Mouse (Mus musculus): Measurements from ENCODE around the gene Olfr90. TPM values are rescaled to one million over a fixed set of nuclear protein-coding genes. Genes with fewer than 3 reads are reported as not detected.
A peak's percentile ranks its signal among the peaks of the same experiment; 100 is the strongest.

The Olfr90 gene
- polyA plus RNA-seq, 1 experiment from 2014 or later = 0.08 TPM

GRCm38 (mm10) chr17:37075766-37076165 is 12.5 kb downstream of the Olfr90 start:
- H3K4me1 ChIP-seq (replicated peaks) = peaks cover 15% of the 10 kb centered on the region
- H3K27me3 ChIP-seq = no peaks in the 10 kb centered on the region
- no peak overlapping the region for H3K9ac ChIP-seq
- no peak overlapping the region for H3K27ac ChIP-seq (replicated peaks)
- H3K36me3 ChIP-seq = peaks cover 53% of the 10 kb centered on the region
- H3K4me3 ChIP-seq = no peak overlapping the region
- ATAC-seq (ENCODE audit: low FRiP score, low read depth) = no peak
- WGBS = 94% methylated on average over 2 of the region's 2 CpGs
- no peaks in the 10 kb centered on the region for H3K9me3 ChIP-seq
- no peak overlapping the region for H3K4me2 ChIP-seq

DNA sequence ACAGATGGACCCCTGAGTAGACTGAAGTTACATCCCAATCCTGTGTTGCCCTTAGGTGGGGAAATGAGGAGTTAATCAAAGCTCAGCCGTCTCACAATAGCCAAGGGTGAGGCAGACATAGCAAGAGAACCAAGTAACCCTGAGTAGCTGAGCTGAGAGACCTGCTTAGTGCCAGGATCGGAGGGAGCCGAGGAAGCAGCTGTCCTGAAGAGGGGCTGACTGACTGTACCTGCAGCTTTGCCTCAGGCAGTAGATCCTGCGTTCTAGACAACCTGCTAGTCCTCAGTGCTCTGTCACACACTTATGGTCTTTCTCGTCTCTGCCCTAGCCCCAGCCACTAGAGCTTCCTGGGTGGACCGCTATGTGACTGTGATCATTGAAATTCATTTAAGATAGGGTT is 13.1 kb downstream of the Olfr90 start:
- Histone ChIP-seq H3K9me3 (no peaks in the 10 kb centered on the region), H3K27ac (replicated peaks) (no peak overlapping the region), H3K4me1 (replicated peaks) (peaks cover 15% of the 10 kb centered on the region), H3K27me3 (no peaks in the 10 kb centered on the region), H3K36me3 (peaks cover 59% of the 10 kb centered on the region), H3K4me3 (no peak overlapping the region), H3K4me2 (no peak overlapping the region), H3K9ac (no peak overlapping the region)
- ATAC-seq (ENCODE audit: low FRiP score, low read depth) = no peak
- WGBS = 91% methylated on average over 6 of the region's 6 CpGs

DNA sequence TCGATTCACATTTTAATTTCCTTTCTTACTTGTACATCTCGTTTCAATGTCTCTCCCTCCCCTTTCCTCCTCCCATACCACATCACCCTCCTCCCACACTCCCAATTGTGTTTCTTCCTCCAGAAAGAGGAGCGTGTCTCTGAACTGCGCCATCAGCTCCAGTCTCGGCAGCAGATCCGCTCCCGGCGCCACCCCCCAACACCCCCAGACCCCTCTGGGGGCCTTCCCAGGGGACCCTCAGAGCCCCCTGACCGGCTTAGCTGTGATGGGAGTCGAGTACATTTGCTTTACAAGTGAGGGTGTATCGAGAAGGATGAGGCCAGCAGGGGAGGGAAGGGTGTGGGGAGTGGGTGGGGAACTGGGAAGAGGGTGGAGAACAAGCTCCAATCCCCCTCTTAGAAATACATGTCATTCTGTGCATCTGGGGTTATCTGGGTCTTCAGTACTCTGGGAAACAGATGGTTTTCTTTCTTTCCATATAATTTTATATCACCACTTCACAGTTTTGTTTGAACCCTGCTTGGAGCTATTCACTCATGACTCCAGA is 15.5 kb downstream of the Olfr90 start:
- Histone ChIP-seq H3K27ac (replicated peaks) (peak overlapping the region; percentile 54; the same call in 1 of the 2 replicates), H3K4me1 (replicated peaks) (0 out of 2 replicates have a peak, but pooled peaks cover 4% of the 10 kb centered on the region), H3K36me3 (peaks cover 83% of the 10 kb centered on the region), H3K9me3 (no peaks in the 10 kb centered on the region), H3K4me3 (no peak overlapping the region), H3K9ac (no peak overlapping the region), H3K27me3 (no peaks in the 10 kb centered on the region), H3K4me2 (peak overlapping the region; percentile 13; the same call in 1 of the 2 replicates)
- no peak; the same call in 1 of the 2 replicates for ATAC-seq (ENCODE audit: low FRiP score, low read depth)
- 29% methylated on average over 11 of the region's 11 CpGs for WGBS

GRCm38 (mm10) chr17:37072080-37072729 is 16.1 kb downstream of the Olfr90 start:
- H3K9me3 ChIP-seq = no peaks in the 10 kb centered on the region
- H3K27me3 ChIP-seq = no peaks in the 10 kb centered on the region
- no peak overlapping the region for H3K4me2 ChIP-seq
- H3K4me3 ChIP-seq = no peak overlapping the region
- no peak overlapping the region for H3K9ac ChIP-seq
- H3K36me3 ChIP-seq = peaks cover 89% of the 10 kb centered on the region
- 0 out of 2 replicates have a peak, but pooled peaks cover 4% of the 10 kb centered on the region for H3K4me1 ChIP-seq (replicated peaks)
- 47% methylated on average over 12 of the region's 12 CpGs for WGBS
- peak overlapping the region; percentile 36; the same call in 1 of the 2 replicates for H3K27ac ChIP-seq (replicated peaks)
- peak; percentile 40; the same call in 1 of the 2 replicates for ATAC-seq (ENCODE audit: low FRiP score, low read depth)

DNA sequence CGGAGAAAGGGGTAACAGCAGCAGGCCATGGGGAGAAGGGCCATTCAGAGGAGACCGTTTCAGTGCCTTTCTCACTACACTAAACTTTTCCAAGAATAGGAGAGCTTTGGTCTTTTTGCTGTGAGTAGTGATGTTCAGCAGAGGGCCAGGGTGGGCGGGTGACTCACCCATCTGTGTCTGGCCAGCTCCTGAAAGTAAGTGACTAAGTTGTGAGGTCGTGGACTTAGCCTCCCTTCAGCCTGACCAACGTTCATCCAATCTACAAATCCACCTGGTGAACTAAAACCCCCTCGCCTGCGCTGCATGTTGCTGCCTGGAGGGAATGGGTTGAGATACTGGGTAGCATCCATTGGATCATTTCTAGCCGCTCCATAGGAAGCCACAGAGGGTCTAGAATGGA is 18.2 kb downstream of the Olfr90 start:
- Histone ChIP-seq H3K4me3 (no peak overlapping the region), H3K27me3 (no peaks in the 10 kb centered on the region), H3K36me3 (peaks cover 95% of the 10 kb centered on the region), H3K4me2 (no peak overlapping the region), H3K9ac (no peak overlapping the region), H3K27ac (replicated peaks) (no peak overlapping the region), H3K4me1 (replicated peaks) (0 out of 2 replicates have a peak, but pooled peaks cover 4% of the 10 kb centered on the region), H3K9me3 (no peaks in the 10 kb centered on the region)
- ATAC-seq (ENCODE audit: low FRiP score, low read depth) = no peak
- 89% methylated on average over 8 of the region's 8 CpGs for WGBS

GRCm38 (mm10) chr17:37067861-37068260 is 20.4 kb downstream of the Olfr90 start:
- Histone ChIP-seq H3K4me2 (no peak overlapping the region), H3K36me3 (peaks cover 100% of the 10 kb centered on the region), H3K4me3 (no peak overlapping the region), H3K27ac (replicated peaks) (0 out of 2 replicates have a peak overlapping the region, but pooled peaks have one; percentile 30), H3K9me3 (no peaks in the 10 kb centered on the region), H3K9ac (no peak overlapping the region), H3K4me1 (replicated peaks) (0 out of 2 replicates have a peak, but pooled peaks cover 4% of the 10 kb centered on the region), H3K27me3 (no peaks in the 10 kb centered on the region)
- WGBS = 80% methylated on average over 1 of the region's 1 CpGs
- ATAC-seq (ENCODE audit: low FRiP score, low read depth) = peak; percentile 35

- 97% methylated on average over 2 of the region's 2 CpGs for WGBS
- Histone ChIP-seq H3K9ac (no peak overlapping the region), H3K27me3 (no peaks in the 10 kb centered on the region), H3K36me3 (peaks cover 99% of the 10 kb centered on the region), H3K4me2 (no peak overlapping the region), H3K4me3 (no peak overlapping the region), H3K27ac (replicated peaks) (no peak overlapping the region), H3K9me3 (no peaks in the 10 kb centered on the region), H3K4me1 (replicated peaks) (no peaks in the 10 kb centered on the region)
- ATAC-seq (ENCODE audit: low FRiP score, low read depth) = no peak
These were observed 22.3 kb downstream of the Olfr90 start for GRCm38 (mm10) chr17:37065993-37066392.

DNA sequence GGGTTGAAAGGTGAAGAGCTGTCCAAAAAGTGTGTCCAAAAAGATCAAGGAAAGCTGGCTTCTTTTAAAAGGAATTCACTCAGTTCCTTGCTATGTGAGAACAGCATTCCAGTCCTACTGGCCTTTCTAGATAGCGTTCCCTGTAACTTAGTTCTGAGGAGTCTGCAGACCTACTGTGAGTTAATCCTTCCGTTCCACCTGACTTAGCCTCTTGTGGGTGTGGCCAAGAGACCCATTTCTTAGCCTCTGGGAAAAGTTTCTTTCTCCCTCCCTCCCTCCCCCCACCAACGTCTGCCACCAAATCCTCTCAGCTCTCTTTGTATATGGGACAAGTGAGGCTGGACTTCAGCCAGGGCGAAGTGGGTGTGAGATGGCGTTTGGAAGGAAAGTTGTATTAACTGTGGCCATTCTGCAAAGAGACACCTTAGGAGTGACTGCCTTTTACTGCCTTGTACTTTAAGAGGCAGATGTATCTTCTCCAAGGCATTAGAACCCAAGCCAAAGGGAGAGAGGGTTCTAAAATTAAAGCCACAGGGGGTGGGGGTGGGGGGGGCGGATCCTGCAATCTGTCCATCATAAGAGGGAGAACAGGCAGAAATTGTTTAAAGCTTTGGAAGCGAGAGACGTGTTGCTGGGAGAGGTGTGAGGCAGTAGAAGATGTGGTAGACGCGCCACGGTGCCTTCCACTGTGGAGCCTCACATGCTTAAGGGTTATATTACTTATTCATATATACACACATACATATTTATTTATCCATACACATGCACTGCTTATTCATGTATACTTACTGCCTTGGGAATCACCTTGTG is 24.4 kb downstream of the Olfr90 start:
- H3K4me1 ChIP-seq (replicated peaks) = no peaks in the 10 kb centered on the region
- H3K9ac ChIP-seq = no peak overlapping the region
- H3K36me3 ChIP-seq = peaks cover 89% of the 10 kb centered on the region
- WGBS = 76% methylated on average over 11 of the region's 11 CpGs
- no peaks in the 10 kb centered on the region for H3K27me3 ChIP-seq
- no peak overlapping the region for H3K4me2 ChIP-seq
- H3K9me3 ChIP-seq = no peaks in the 10 kb centered on the region
- H3K4me3 ChIP-seq = no peak overlapping the region
- ATAC-seq (ENCODE audit: low FRiP score, low read depth) = no peak
- no peak overlapping the region for H3K27ac ChIP-seq (replicated peaks)

DNA sequence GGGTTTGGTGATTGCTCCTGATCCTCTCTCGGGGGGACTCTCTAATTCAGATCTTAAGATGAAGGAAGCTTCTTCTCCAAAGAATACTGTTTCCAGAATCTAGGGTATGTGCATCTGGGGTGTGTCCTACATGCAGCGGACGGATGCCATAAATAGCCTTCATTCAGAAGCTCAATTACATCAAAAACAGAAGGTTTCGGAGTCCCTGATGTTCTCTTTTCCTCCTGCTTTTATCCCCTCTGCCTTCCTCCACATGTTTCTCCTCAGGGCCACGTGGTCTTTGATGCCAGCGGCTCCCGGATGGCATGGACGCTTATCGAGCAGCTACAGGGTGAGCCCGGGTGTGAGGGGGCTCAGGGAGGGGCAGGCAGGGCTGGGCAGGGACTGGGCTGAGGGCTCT is 25.2 kb downstream of the Olfr90 start:
- H3K4me1 ChIP-seq (replicated peaks) = no peaks in the 10 kb centered on the region
- no peaks in the 10 kb centered on the region for H3K27me3 ChIP-seq
- ATAC-seq (ENCODE audit: low FRiP score, low read depth) = no peak
- H3K36me3 ChIP-seq = peaks cover 89% of the 10 kb centered on the region
- H3K9me3 ChIP-seq = no peaks in the 10 kb centered on the region
- no peak overlapping the region for H3K4me2 ChIP-seq
- H3K4me3 ChIP-seq = no peak overlapping the region
- no peak overlapping the region for H3K27ac ChIP-seq (replicated peaks)
- no peak overlapping the region for H3K9ac ChIP-seq
- 75% methylated on average over 10 of the region's 10 CpGs for WGBS

DNA sequence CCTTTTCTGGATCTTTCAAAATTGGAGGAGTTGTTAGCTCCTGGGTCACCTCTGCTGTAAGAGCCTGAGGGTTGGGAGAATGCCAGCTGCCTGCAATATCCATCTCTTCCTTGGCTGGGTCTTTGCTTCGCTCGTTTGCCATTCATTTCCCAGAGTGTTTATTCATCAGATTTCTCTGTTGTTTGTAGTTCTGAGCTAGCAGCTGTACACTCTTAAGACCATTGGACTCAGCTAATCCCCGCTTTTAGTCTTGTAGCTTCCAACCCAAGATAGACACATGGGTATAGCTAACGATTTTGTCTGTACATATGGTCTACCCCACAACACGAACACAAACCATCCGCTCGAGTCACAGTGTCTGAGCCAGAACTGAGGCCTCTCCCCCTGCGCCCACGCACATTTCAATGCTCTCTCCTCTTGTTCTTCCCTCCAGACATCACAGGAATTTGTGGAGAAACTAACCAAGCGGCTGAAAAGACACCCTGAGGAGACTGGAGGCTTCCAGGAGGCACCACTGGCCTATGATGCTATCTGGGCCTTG is 26.1 kb downstream of the Olfr90 start:
- WGBS = 82% methylated on average over 10 of the region's 10 CpGs
- Histone ChIP-seq H3K4me3 (no peak overlapping the region), H3K36me3 (peaks cover 82% of the 10 kb centered on the region), H3K27ac (replicated peaks) (no peak overlapping the region), H3K27me3 (no peaks in the 10 kb centered on the region), H3K4me1 (replicated peaks) (no peaks in the 10 kb centered on the region), H3K9me3 (no peaks in the 10 kb centered on the region), H3K9ac (no peak overlapping the region), H3K4me2 (no peak overlapping the region)
- no peak for ATAC-seq (ENCODE audit: low FRiP score, low read depth)

DNA sequence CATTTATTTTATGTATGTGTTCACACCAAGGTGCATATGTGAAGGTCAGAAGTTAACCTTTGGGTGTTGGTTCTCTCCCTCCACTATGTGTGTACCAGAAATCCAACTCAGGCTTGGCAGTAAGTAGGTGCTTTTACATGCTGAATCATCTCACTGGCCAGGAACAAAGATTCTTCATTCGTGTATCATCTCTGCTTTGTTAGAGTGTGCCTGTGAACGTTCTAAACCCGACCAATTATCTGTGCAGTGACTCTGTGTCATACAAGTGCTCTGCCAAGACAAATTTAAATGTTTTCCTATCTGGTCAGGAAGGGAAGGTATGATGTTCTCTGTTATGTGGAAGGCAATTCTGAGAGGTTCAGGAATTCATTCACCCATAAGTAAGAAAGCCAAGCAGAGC is 26.9 kb downstream of the Olfr90 start:
- Histone ChIP-seq H3K4me2 (no peak overlapping the region), H3K9me3 (no peaks in the 10 kb centered on the region), H3K9ac (no peak overlapping the region), H3K27ac (replicated peaks) (no peak overlapping the region), H3K27me3 (no peaks in the 10 kb centered on the region), H3K4me1 (replicated peaks) (peaks cover 5% of the 10 kb centered on the region; the same call in 1 of the 2 replicates), H3K4me3 (no peak overlapping the region), H3K36me3 (peaks cover 80% of the 10 kb centered on the region)
- no peak for ATAC-seq (ENCODE audit: low FRiP score, low read depth)
- 77% methylated on average over 3 of the region's 3 CpGs for WGBS

- ATAC-seq (ENCODE audit: low FRiP score, low read depth) = no peak
- H3K4me3 ChIP-seq = no peak overlapping the region
- H3K4me2 ChIP-seq = no peak overlapping the region
- peaks cover 18% of the 10 kb centered on the region for H3K4me1 ChIP-seq (replicated peaks)
- no peaks in the 10 kb centered on the region for H3K9me3 ChIP-seq
- WGBS = 63% methylated on average over 6 of the region's 6 CpGs
- H3K27me3 ChIP-seq = no peaks in the 10 kb centered on the region
- H3K9ac ChIP-seq = no peak overlapping the region; the same call in 1 of the 2 replicates
- H3K27ac ChIP-seq (replicated peaks) = no peak overlapping the region
- H3K36me3 ChIP-seq = peaks cover 57% of the 10 kb centered on the region
These were observed 31.3 kb downstream of the Olfr90 start for GRCm38 (mm10) chr17:37056957-37057356.
